Mouse (Mus musculus): ENCODE measurements around the gene Polr1b. TPM values are rescaled to one million over a fixed set of nuclear protein-coding genes. Genes with fewer than 3 reads are reported as not detected.

Gene Polr1b
- polyA plus RNA-seq, 1 experiment from 2014 or later = 12.1 TPM

DNA sequence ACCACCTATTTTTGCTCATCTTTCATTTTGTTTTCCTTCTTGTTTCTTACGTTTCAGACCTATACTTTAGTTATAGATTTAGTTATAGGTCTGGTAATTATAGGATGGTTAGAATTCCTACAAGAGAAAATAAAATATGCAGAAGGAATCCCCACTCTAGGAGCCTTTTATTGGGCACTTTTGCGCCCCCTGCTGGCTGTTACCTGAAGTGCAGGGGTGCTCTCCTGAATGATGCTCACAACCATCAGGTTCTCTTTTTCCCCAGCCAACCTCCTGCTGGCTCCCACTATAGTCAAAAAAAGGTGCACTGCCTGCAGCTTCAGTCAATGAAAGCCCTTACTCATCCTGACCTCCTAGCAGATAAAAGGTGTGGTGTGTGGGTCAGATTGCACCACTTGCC is 15.8 kb upstream of the Polr1b start:
- H3K4me2 ChIP-seq (ENCODE audit: low read length) = no peak overlapping the region
- no peaks in the 10 kb centered on the region for H3K9me3 ChIP-seq (ENCODE audit: control insufficient read depth, low read length)
- H3K9ac ChIP-seq (ENCODE audit: low read length) = no peak overlapping the region
- H3K27me3 ChIP-seq (ENCODE audit: control insufficient read depth, insufficient read depth, low read length) = no peaks in the 10 kb centered on the region
- H3K4me1 ChIP-seq (ENCODE audit: control insufficient read depth in 2 of 2, insufficient read depth in 2 of 2, low read length in 2 of 2) = no peaks in the 10 kb centered on the region; a peak in 1 of 4 replicates
- WGBS = 51% methylated on average over 2 of the region's 2 CpGs
- ATAC-seq (ENCODE audit: insufficient number of reproducible peaks, insufficient read depth, low FRiP score, low read depth) = no peak
- H3K4me3 ChIP-seq (ENCODE audit: control insufficient read depth in 1 of 2, insufficient read depth in 1 of 2, low read depth in 1 of 2, low read length in 2 of 2) = no peak overlapping the region
- no peak overlapping the region for H3K27ac ChIP-seq (replicated peaks in 1 of 2; ENCODE audit: control insufficient read depth in 1 of 2, insufficient read depth in 1 of 2, low read depth in 2 of 2, low read length in 2 of 2)
- H3K36me3 ChIP-seq (ENCODE audit: control insufficient read depth, insufficient read depth, low read length) = peaks cover 42% of the 10 kb centered on the region

DNA sequence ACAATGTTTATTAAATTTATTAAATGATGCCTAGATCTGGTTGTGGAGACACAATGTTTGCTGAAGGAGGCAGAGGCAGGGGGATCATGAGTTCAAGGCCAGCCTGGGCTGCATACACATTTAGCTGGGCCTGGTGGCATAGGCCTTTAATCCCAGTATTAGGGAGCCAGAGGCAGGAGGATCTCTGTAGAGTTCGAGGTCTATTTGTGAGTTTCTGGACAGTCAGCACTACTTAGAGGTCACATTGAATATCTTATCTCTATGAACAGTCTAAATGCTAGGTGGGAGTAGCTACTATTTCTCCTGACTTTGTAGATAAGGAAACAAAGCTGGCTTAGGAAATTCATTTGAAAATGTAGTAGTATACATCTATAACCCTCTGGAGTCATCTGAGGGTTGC is 13.3 kb upstream of the Polr1b start:
- Histone ChIP-seq H3K4me2 (ENCODE audit: low read length) (no peak overlapping the region), H3K27me3 (ENCODE audit: control insufficient read depth, insufficient read depth, low read length) (no peaks in the 10 kb centered on the region), H3K36me3 (ENCODE audit: control insufficient read depth, insufficient read depth, low read length) (peaks cover 31% of the 10 kb centered on the region), H3K9me3 (ENCODE audit: control insufficient read depth, low read length) (no peaks in the 10 kb centered on the region), H3K4me3 (ENCODE audit: control insufficient read depth in 1 of 2, insufficient read depth in 1 of 2, low read depth in 1 of 2, low read length in 2 of 2) (no peak overlapping the region), H3K9ac (ENCODE audit: low read length) (no peak overlapping the region), H3K4me1 (ENCODE audit: control insufficient read depth in 2 of 2, insufficient read depth in 2 of 2, low read length in 2 of 2) (no peaks in the 10 kb centered on the region; a peak in 1 of 4 replicates), H3K27ac (replicated peaks in 1 of 2; ENCODE audit: control insufficient read depth in 1 of 2, insufficient read depth in 1 of 2, low read depth in 2 of 2, low read length in 2 of 2) (no peak overlapping the region)
- WGBS = 86% methylated on average over 1 of the region's 1 CpGs
- no peak for ATAC-seq (ENCODE audit: insufficient number of reproducible peaks, insufficient read depth, low FRiP score, low read depth)

DNA sequence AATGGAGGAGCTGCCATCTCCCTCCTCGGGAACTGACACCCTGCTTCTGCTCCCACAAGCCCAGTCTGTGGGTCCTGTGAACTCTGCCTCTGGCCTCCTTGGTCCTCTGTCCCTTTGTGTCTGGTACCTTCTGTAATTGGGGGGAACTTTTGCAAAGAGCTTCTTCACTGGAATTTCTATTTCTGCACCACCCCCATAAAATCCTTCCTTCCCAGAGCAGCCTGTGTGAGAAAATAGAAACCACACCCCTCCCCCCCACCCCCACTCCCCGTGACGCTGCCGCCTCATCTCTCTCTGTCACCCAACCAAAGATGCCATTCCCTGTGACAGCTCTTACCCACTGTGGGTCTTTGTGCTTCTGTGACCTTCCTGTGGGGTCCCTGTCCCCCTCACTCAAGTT is 10.4 kb upstream of the Polr1b start:
- H3K4me3 ChIP-seq (ENCODE audit: control insufficient read depth in 1 of 2, insufficient read depth in 1 of 2, low read depth in 1 of 2, low read length in 2 of 2) = no peak overlapping the region
- no peaks in the 10 kb centered on the region for H3K27me3 ChIP-seq (ENCODE audit: control insufficient read depth, insufficient read depth, low read length)
- no peak overlapping the region for H3K4me2 ChIP-seq (ENCODE audit: low read length)
- peaks cover 45% of the 10 kb centered on the region for H3K36me3 ChIP-seq (ENCODE audit: control insufficient read depth, insufficient read depth, low read length)
- no peak for ATAC-seq (ENCODE audit: insufficient number of reproducible peaks, insufficient read depth, low FRiP score, low read depth)
- no peaks in the 10 kb centered on the region for H3K9me3 ChIP-seq (ENCODE audit: control insufficient read depth, low read length)
- no peak overlapping the region for H3K27ac ChIP-seq (replicated peaks in 1 of 2; ENCODE audit: control insufficient read depth in 1 of 2, insufficient read depth in 1 of 2, low read depth in 2 of 2, low read length in 2 of 2)
- H3K9ac ChIP-seq (ENCODE audit: low read length) = no peak overlapping the region
- 43% methylated on average over 4 of the region's 4 CpGs for WGBS
- no peaks in the 10 kb centered on the region; a peak in 1 of 4 replicates for H3K4me1 ChIP-seq (ENCODE audit: control insufficient read depth in 2 of 2, insufficient read depth in 2 of 2, low read length in 2 of 2)

DNA sequence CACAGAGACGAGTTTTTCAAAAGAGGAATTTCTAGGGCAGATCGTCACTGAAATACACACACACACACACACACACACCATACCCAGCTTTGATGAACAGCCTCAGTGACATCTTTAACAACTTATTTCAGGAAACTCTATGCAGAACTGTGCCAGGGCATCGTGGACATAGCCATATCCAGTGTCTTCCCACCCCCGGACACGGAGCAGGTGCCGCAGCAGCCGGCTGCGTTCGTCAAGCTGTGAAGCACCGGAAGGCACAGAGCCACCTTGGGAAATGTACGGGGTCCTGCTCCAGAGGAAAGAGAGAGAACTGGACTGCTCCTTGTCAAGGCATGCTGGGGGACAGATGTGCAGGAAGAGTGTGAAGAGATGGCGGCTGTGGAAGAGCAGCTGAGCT is 8.0 kb upstream of the Polr1b start:
- H3K36me3 ChIP-seq (ENCODE audit: control insufficient read depth, insufficient read depth, low read length) = peaks cover 32% of the 10 kb centered on the region
- H3K27ac ChIP-seq (replicated peaks in 1 of 2; ENCODE audit: control insufficient read depth in 1 of 2, insufficient read depth in 1 of 2, low read depth in 2 of 2, low read length in 2 of 2) = no peak overlapping the region
- no peak overlapping the region for H3K4me3 ChIP-seq (ENCODE audit: control insufficient read depth in 1 of 2, insufficient read depth in 1 of 2, low read depth in 1 of 2, low read length in 2 of 2)
- no peaks in the 10 kb centered on the region for H3K27me3 ChIP-seq (ENCODE audit: control insufficient read depth, insufficient read depth, low read length)
- no peak overlapping the region for H3K9ac ChIP-seq (ENCODE audit: low read length)
- no peak overlapping the region for H3K4me2 ChIP-seq (ENCODE audit: low read length)
- 87% methylated on average over 12 of the region's 12 CpGs for WGBS
- no peaks in the 10 kb centered on the region for H3K9me3 ChIP-seq (ENCODE audit: control insufficient read depth, low read length)
- ATAC-seq (ENCODE audit: insufficient number of reproducible peaks, insufficient read depth, low FRiP score, low read depth) = no peak
- H3K4me1 ChIP-seq (ENCODE audit: control insufficient read depth in 2 of 2, insufficient read depth in 2 of 2, low read length in 2 of 2) = no peaks in the 10 kb centered on the region; a peak in 1 of 4 replicates

DNA sequence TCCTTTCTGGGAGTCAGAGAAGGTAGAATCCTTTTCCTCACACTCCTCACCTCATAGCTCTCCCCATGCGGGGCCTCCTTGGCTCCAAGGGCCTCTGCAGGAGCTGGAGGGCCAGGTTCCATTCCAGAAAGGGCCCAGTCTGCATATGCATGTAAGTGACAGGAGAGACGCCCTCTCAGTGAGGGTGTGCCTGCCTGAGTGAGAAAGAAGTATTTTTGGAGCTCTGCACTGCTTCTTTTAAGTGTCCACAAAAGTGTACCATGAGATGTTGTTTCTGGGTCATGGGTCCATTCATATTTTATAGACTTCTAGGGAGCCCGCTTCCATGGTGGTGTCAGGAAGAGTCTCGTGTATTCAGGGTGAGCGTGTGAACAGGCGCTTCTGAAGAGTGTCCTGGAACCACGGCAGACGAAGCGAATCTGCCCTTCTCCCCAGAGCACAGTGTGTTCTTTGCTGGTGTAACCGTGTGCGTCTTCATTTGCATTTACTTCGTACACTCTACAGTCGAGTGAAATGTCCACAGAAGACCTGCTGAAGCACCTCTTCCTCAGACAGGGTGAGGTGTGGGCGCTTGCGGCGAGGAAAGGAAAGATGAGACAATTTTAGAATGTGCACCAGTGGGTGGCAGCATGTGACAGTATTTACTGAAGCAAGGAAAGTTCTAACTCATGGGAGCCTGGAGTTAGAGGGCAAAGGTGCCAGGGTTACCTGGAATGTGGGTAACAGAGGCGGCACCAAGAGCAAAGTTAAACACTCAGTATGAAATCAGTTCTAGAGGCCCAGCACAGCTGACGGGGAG is 6.7 kb upstream of the Polr1b start:
- Histone ChIP-seq H3K4me2 (ENCODE audit: low read length) (no peak overlapping the region), H3K9ac (ENCODE audit: low read length) (no peak overlapping the region), H3K4me1 (ENCODE audit: control insufficient read depth in 2 of 2, insufficient read depth in 2 of 2, low read length in 2 of 2) (no peaks in the 10 kb centered on the region; a peak in 1 of 4 replicates), H3K9me3 (ENCODE audit: control insufficient read depth, low read length) (no peaks in the 10 kb centered on the region), H3K4me3 (ENCODE audit: control insufficient read depth in 1 of 2, insufficient read depth in 1 of 2, low read depth in 1 of 2, low read length in 2 of 2) (no peak overlapping the region), H3K36me3 (ENCODE audit: control insufficient read depth, insufficient read depth, low read length) (peaks cover 28% of the 10 kb centered on the region), H3K27me3 (ENCODE audit: control insufficient read depth, insufficient read depth, low read length) (no peaks in the 10 kb centered on the region), H3K27ac (replicated peaks in 1 of 2; ENCODE audit: control insufficient read depth in 1 of 2, insufficient read depth in 1 of 2, low read depth in 2 of 2, low read length in 2 of 2) (no peak overlapping the region)
- ATAC-seq (ENCODE audit: insufficient number of reproducible peaks, insufficient read depth, low FRiP score, low read depth) = no peak
- 86% methylated on average over 18 of the region's 18 CpGs for WGBS

DNA sequence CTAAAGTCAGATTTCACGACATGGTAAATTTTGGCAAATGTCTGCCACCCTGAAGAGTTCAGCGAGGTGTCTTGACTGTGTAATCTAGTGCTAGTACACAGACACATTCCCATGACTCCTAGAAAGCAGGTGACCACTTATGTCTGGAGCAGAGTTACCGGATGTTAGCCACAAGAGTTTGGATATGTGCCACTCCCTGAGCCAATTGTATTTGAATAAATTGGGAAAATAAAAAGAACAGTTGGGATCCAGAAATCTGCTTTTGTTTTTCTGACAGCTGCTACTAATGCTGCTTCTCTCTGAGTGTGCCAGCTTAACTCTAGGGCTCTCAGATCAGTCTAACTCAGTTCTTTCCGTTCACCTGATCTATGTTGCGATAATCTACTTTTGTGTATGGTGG is 12.1 kb downstream of the Polr1b start:
- Histone ChIP-seq H3K27me3 (ENCODE audit: control insufficient read depth, insufficient read depth, low read length) (no peaks in the 10 kb centered on the region), H3K9me3 (ENCODE audit: control insufficient read depth, low read length) (no peaks in the 10 kb centered on the region), H3K4me2 (ENCODE audit: low read length) (no peak overlapping the region), H3K36me3 (ENCODE audit: control insufficient read depth, insufficient read depth, low read length) (peaks cover 84% of the 10 kb centered on the region), H3K4me3 (ENCODE audit: control insufficient read depth in 1 of 2, insufficient read depth in 1 of 2, low read depth in 1 of 2, low read length in 2 of 2) (no peak overlapping the region), H3K9ac (ENCODE audit: low read length) (no peak overlapping the region), H3K4me1 (ENCODE audit: control insufficient read depth in 2 of 2, insufficient read depth in 2 of 2, low read length in 2 of 2) (no peaks in the 10 kb centered on the region), H3K27ac (replicated peaks in 1 of 2; ENCODE audit: control insufficient read depth in 1 of 2, insufficient read depth in 1 of 2, low read depth in 2 of 2, low read length in 2 of 2) (no peak overlapping the region)
- 86% methylated on average over 5 of the region's 5 CpGs for WGBS
- no peak for ATAC-seq (ENCODE audit: insufficient number of reproducible peaks, insufficient read depth, low FRiP score, low read depth)

DNA sequence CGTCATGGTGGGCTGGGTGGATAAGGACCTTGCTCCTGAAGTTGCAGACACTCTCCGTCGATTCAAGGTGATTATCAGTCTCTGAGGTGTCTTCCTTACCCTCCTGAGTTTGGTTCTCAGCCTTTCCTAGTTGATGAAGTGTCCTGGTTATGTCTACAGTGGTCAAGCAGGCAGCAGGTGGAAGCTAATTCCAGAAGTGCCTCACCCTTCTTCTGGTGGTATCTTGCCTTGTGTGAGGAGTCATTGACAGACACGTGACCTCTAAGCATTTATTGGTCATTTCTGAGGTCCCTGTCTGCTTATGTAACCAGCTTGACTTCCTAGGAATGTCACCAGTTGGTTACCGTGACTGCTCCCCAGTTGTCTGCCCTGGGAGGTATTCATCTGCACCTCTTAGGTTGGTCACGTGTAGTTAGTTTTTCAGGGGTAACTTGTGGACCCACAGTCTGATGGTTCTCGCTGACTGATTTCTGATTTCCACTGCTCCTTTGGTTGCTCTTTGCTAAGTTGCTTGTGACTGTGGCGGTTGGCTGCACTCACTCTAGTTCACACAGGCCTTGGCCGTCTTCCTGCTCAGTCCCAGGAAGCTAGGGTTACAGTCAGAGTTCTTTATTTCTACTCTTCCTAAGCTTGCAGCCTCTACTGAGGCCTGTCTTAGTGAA is 15.0 kb downstream of the Polr1b start:
- ATAC-seq (ENCODE audit: insufficient number of reproducible peaks, insufficient read depth, low FRiP score, low read depth) = no peak
- Histone ChIP-seq H3K4me1 (ENCODE audit: control insufficient read depth in 2 of 2, insufficient read depth in 2 of 2, low read length in 2 of 2) (no peaks in the 10 kb centered on the region), H3K27me3 (ENCODE audit: control insufficient read depth, insufficient read depth, low read length) (no peaks in the 10 kb centered on the region), H3K9me3 (ENCODE audit: control insufficient read depth, low read length) (no peaks in the 10 kb centered on the region), H3K36me3 (ENCODE audit: control insufficient read depth, insufficient read depth, low read length) (peaks cover 94% of the 10 kb centered on the region), H3K9ac (ENCODE audit: low read length) (no peak overlapping the region), H3K27ac (replicated peaks in 1 of 2; ENCODE audit: control insufficient read depth in 1 of 2, insufficient read depth in 1 of 2, low read depth in 2 of 2, low read length in 2 of 2) (no peak overlapping the region), H3K4me2 (ENCODE audit: low read length) (no peak overlapping the region), H3K4me3 (ENCODE audit: control insufficient read depth in 1 of 2, insufficient read depth in 1 of 2, low read depth in 1 of 2, low read length in 2 of 2) (no peak overlapping the region)
- WGBS = 93% methylated on average over 9 of the region's 9 CpGs

Data from heart, embryonic 14.5 days (tissue).